Mouse (Mus musculus) layer of hippocampus, postnatal 10 days (tissue): Measurements from ENCODE around the gene Gm10961. TPM values are rescaled to one million over a fixed set of nuclear protein-coding genes. Genes with fewer than 3 reads are reported as not detected.

Source experiments
- DNase-seq, 2 experiments: peaks; one replicate each; pipeline ENCODE4 v3.0.0; 2021; ENCODE audit warnings: low spot score in 2 of 2
- long read RNA-seq: library from polyadenylated mRNA; stranded (forward); transcript quantifications from one replicate; pipeline ENCODE4 v2.0.0, GENCODE M21; 2023
- total RNA-seq, 2 experiments: library from RNA; stranded (reverse); gene quantifications; 2 replicates each; pipeline ENCODE4 v1.2.3; 2021

Gene Gm10961
- not detected for total RNA-seq
- long read RNA-seq: 0 reads

GRCm38 (mm10) chr3:107630682-107631522, at the start of gene Gm10961:
Gm10961 (plus strand) TSS chr3:107631322.
- DNase-seq: peak; percentile 51 to 64

- DNase-seq: no peak
Measured at GRCm38 (mm10) chr3:107582130-107582874, 48.8 kb upstream of the Gm10961 start.

GRCm38 (mm10) chr3:107582875-107583767, 48.0 kb upstream of the Gm10961 start:
- no peak for DNase-seq

GRCm38 (mm10) chr3:107583893-107584292, 47.2 kb upstream of the Gm10961 start:
- DNase-seq: no peak

- no peak for DNase-seq
Measured at GRCm38 (mm10) chr3:107586504-107586903, 44.6 kb upstream of the Gm10961 start.

GRCm38 (mm10) chr3:107591612-107592011, 39.5 kb upstream of the Gm10961 start:
- DNase-seq: no peak

- no peak for DNase-seq
Measured at GRCm38 (mm10) chr3:107593632-107594031, 37.5 kb upstream of the Gm10961 start.

GRCm38 (mm10) chr3:107594662-107595263, 36.4 kb upstream of the Gm10961 start, which contains the start of gene Alx3:
Alx3 (plus strand) TSS chr3:107595031.
- no peak for DNase-seq

- DNase-seq: no peak
Measured at GRCm38 (mm10) chr3:107595264-107595937, 35.7 kb upstream of the Gm10961 start.

- DNase-seq: no peak
Measured at GRCm38 (mm10) chr3:107595938-107596461, 35.1 kb upstream of the Gm10961 start.

- DNase-seq: peak in 1 of 2 experiments; percentile 40
Measured at GRCm38 (mm10) chr3:107596559-107596958, 34.6 kb upstream of the Gm10961 start.

- DNase-seq: no peak
Measured at GRCm38 (mm10) chr3:107597134-107597533, 34.0 kb upstream of the Gm10961 start.

GRCm38 (mm10) chr3:107597586-107598389, 33.3 kb upstream of the Gm10961 start:
- DNase-seq: no peak

- DNase-seq: no peak
Measured at GRCm38 (mm10) chr3:107600127-107600526, 31.0 kb upstream of the Gm10961 start.

GRCm38 (mm10) chr3:107605304-107605703, 25.8 kb upstream of the Gm10961 start:
- peak; percentile 63 to 72 for DNase-seq

- no peak for DNase-seq
Measured at GRCm38 (mm10) chr3:107607221-107607620, 23.9 kb upstream of the Gm10961 start.

GRCm38 (mm10) chr3:107608808-107609207, 22.3 kb upstream of the Gm10961 start:
- DNase-seq: no peak

- no peak for DNase-seq
Measured at GRCm38 (mm10) chr3:107609376-107609775, 21.7 kb upstream of the Gm10961 start.

GRCm38 (mm10) chr3:107611394-107611793, 19.7 kb upstream of the Gm10961 start:
- DNase-seq: no peak
